In genomic region chr1:68748976-68749375, GRCm38 (mm10) we compare ENCODE assay signal across 11 mouse cellular contexts.
A peak's percentile ranks its signal among the peaks of the same experiment; 100 is the strongest.
DNase-seq lines count a peak whose midpoint lies in the region; ATAC-seq lines count a peak whose summit lies in the region.
"Had no signal": no experiment of that assay in that cellular context is flagged by ENCODE, and none has a peak within 500 bp of the region (broad histone marks: within the 10 kb centered on the region; RNA-seq: fewer than 3 reads in every experiment).

No protein-coding gene starts in this region.

- no peak overlapping the region for H3K4me3 ChIP-seq in forebrain, embryonic 16.5 days (replicated peaks; ENCODE audit: low read length)
- no peak overlapping the region for H3K4me3 ChIP-seq in midbrain, embryonic 15.5 days
- H3K4me3 ChIP-seq: embryonic facial prominence, embryonic 13.5 days had no signal

- H3K36me3 ChIP-seq in forebrain, embryonic 16.5 days (ENCODE audit: control insufficient read depth, insufficient read depth): no peaks in the 10 kb centered on the region
- H3K36me3 ChIP-seq in midbrain, embryonic 15.5 days (replicated peaks): no peaks in the 10 kb centered on the region
- H3K36me3 ChIP-seq: embryonic facial prominence, embryonic 13.5 days had no signal

- DNase-seq in kidney, postnatal 4 days: peak; percentile 53 to 57
- DNase-seq in kidney, adult 11 months: no peak
- peak; percentile 89 to 91 for DNase-seq in cerebellum, adult 18-20 months
- DNase-seq in gastrocnemius, postnatal 25 days: no peak
- DNase-seq: kidney, postnatal 25 days had no signal

- H3K4me1 ChIP-seq in forebrain, embryonic 16.5 days (replicated peaks; ENCODE audit: control insufficient read depth, insufficient read depth, low read length): peaks cover 4% of the 10 kb centered on the region; the same call in 1 of the 2 replicates
- H3K4me1 ChIP-seq in midbrain, embryonic 15.5 days: peaks cover 3% of the 10 kb centered on the region; the same call in 1 of the 2 replicates
- H3K4me1 ChIP-seq: embryonic facial prominence, embryonic 13.5 days had no signal

- H3K4me2 ChIP-seq in forebrain, embryonic 16.5 days (ENCODE audit: low read length): no peak overlapping the region
- H3K4me2 ChIP-seq in midbrain, embryonic 15.5 days: no peak overlapping the region
- H3K4me2 ChIP-seq: embryonic facial prominence, embryonic 13.5 days had no signal

- H3K27me3 ChIP-seq in forebrain, embryonic 16.5 days (replicated peaks; ENCODE audit: control insufficient read depth, insufficient read depth, low read length): no peaks in the 10 kb centered on the region
- no peaks in the 10 kb centered on the region for H3K27me3 ChIP-seq in midbrain, embryonic 15.5 days (replicated peaks)
- H3K27me3 ChIP-seq: embryonic facial prominence, embryonic 13.5 days had no signal

- no peaks in the 10 kb centered on the region for H3K9me3 ChIP-seq in forebrain, embryonic 16.5 days (ENCODE audit: control insufficient read depth, low read length)
- no peaks in the 10 kb centered on the region for H3K9me3 ChIP-seq in midbrain, embryonic 15.5 days
- H3K9me3 ChIP-seq: embryonic facial prominence, embryonic 13.5 days had no signal

- ATAC-seq in forebrain, embryonic 16.5 days: peak; percentile 85
- ATAC-seq in midbrain, embryonic 15.5 days (replicated peaks): peak; percentile 48; the same call in 1 of the 2 replicates
- ATAC-seq in inflammation-experienced regulatory T-cells, adult 6 months: no peak
- ATAC-seq in erythroid progenitor cell, adult 5-6 weeks (replicated peaks; ENCODE audit: low FRiP score, poor library complexity, severe bottlenecking): no peak

- no peak overlapping the region for H3K9ac ChIP-seq in forebrain, embryonic 16.5 days (replicated peaks; ENCODE audit: low read depth, low read length)
- no peak overlapping the region for H3K9ac ChIP-seq in midbrain, embryonic 15.5 days
- H3K9ac ChIP-seq: embryonic facial prominence, embryonic 13.5 days; liver, embryonic 14.5 days had no signal

- no peak overlapping the region for H3K27ac ChIP-seq in forebrain, embryonic 16.5 days (ENCODE audit: low read length)
- no peak overlapping the region for H3K27ac ChIP-seq in midbrain, embryonic 15.5 days
- H3K27ac ChIP-seq: embryonic facial prominence, embryonic 13.5 days; liver, embryonic 14.5 days had no signal

- 9% methylated on average over 1 of the region's 1 CpGs for WGBS in forebrain, embryonic 16.5 days
- 31% methylated on average over 1 of the region's 1 CpGs for WGBS in midbrain, embryonic 15.5 days

Comparison
In these comparisons a context has a peak if more than half of its experiments do, and no peak if none do; other contexts are left out.
1. DNase-seq: peak in kidney, postnatal 4 days (2 of 2) and cerebellum, adult 18-20 months (2 of 2); none in kidney, adult 11 months (single experiment) and gastrocnemius, postnatal 25 days (single experiment).
2. ATAC-seq: peak in forebrain, embryonic 16.5 days (single experiment) and midbrain, embryonic 15.5 days (single experiment); none in inflammation-experienced regulatory T-cells, adult 6 months (single experiment) and erythroid progenitor cell, adult 5-6 weeks (single experiment).